Mouse (Mus musculus) ES-Bruce4 (cell line): Measurements from ENCODE around the gene Igsf8. TPM values are rescaled to one million over a fixed set of nuclear protein-coding genes. Genes with fewer than 3 reads are reported as not detected.

Source experiments
- H3K27ac ChIP-seq: 2 replicates; pipeline ENCODE4 v1.5.1; 2012; ENCODE audit warnings: low read length, inconsistent platforms; ENCODE audit not compliant: insufficient read depth
- H3K27me3 ChIP-seq: 2 replicates; pipeline ENCODE4 v1.6.1; 2012; ENCODE audit warnings: mild to moderate bottlenecking, low read length, inconsistent platforms; ENCODE audit not compliant: control insufficient read depth, poor library complexity, insufficient read depth, severe bottlenecking
- H3K36me3 ChIP-seq: 2 replicates; pipeline ENCODE4 v1.6.1; 2012; ENCODE audit warnings: inconsistent platforms, mild to moderate bottlenecking, low read length, moderate library complexity; ENCODE audit not compliant: control insufficient read depth, poor library complexity, insufficient read depth, severe bottlenecking
- H3K4me1 ChIP-seq: one replicate; pipeline ENCODE4 v1.8.1; 2011; ENCODE audit warnings: low read length; ENCODE audit not compliant: control insufficient read depth, insufficient read depth
- H3K4me3 ChIP-seq: 2 replicates; pipeline ENCODE4 v1.5.1; 2011; ENCODE audit warnings: low read depth, mild to moderate bottlenecking, low read length
- H3K9ac ChIP-seq: 2 replicates; pipeline ENCODE4 v1.6.1; 2012; ENCODE audit warnings: low read depth, mild to moderate bottlenecking, inconsistent platforms; ENCODE audit not compliant: poor library complexity, severe bottlenecking
- H3K9me3 ChIP-seq: replicated peaks from 2 replicates; pipeline ENCODE4 v1.6.1; 2012; ENCODE audit warnings: mild to moderate bottlenecking, low read length, inconsistent platforms; ENCODE audit not compliant: control insufficient read depth, poor library complexity, insufficient read depth, severe bottlenecking
- CTCF ChIP-seq: IDR thresholded peaks from one replicate; pipeline ENCODE4 v1.8.1; 2011; ENCODE audit warnings: low read depth, low read length
- EP300 ChIP-seq: IDR thresholded peaks from 2 replicates; pipeline ENCODE4 v1.6.1; 2011; ENCODE audit warnings: low read depth, low read length; ENCODE audit not compliant: insufficient read depth
- POLR2A ChIP-seq: IDR thresholded peaks from one replicate; pipeline ENCODE4 v1.8.1; 2011; ENCODE audit warnings: low read length; ENCODE audit not compliant: insufficient read depth
- polyA plus RNA-seq: library from polyadenylated mRNA; stranded (reverse); fragments of >200 nt; gene quantifications from 2 replicates; pipeline ENCODE4 v1.2.4, GENCODE M21; 2011; ENCODE audit warnings: low read depth; ENCODE audit not compliant: missing spikeins, insufficient read depth, insufficient read length

Gene Igsf8
- polyA plus RNA-seq, 1 experiment: 35.4 TPM

DNA sequence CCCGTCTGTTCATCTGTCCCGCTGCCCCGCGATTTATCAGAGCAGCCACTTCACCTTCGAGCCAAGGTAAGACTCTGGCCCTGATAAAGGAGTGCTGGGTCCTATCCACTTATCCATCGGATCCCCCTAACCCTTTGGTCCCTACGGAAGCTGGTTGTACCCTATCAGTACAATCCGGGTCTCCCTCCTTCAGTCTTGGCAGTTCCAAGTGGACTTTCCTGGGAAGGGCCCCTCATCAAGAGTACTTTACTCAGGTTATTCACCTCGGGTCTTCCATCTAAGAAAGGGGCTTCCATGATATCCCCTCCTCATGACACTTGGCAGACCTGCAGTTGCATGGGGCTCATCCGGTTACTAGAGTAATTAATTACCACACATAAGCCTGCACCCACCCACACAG lies 79.9 kb downstream of the Igsf8 start:
- Histone ChIP-seq H3K9me3 (no peaks in the 10 kb centered on the region), H3K9ac (peak overlapping the region; percentile 44; the same call in 1 of the 2 replicates), H3K4me3 (peak overlapping the region; percentile 66), H3K27ac (no peak overlapping the region), H3K4me1 (no peaks in the 10 kb centered on the region), H3K36me3 (no peaks in the 10 kb centered on the region), H3K27me3 (peaks cover 5% of the 10 kb centered on the region)
- TF ChIP-seq CTCF (no peak), EP300 (no peak), POLR2A (no peak)

DNA sequence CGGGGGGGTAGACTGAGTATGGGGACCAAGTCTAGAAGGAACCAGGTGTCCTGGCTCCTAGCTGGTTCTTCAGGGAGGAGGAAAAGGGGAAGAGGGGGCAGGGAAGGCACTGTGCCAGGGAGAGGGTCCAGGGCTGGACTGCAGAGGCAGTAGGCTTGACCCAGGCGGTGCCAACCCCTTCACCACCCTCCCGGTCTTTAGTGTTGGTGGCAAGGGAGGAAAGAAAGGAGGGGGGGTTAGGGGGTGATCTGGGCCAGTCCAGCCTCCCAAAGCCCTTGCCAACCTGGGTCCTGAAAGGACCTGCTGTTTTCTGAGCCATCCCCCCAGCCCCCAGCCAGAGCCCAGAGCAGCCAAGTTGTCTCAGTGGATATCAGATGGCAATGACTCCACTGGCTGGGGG lies 81.3 kb downstream of the Igsf8 start:
- Histone ChIP-seq H3K9me3 (no peaks in the 10 kb centered on the region), H3K4me1 (no peaks in the 10 kb centered on the region), H3K27ac (no peak overlapping the region), H3K9ac (no peak overlapping the region), H3K36me3 (no peaks in the 10 kb centered on the region), H3K4me3 (no peak overlapping the region), H3K27me3 (peaks cover 5% of the 10 kb centered on the region)
- TF ChIP-seq CTCF (no peak), EP300 (no peak), POLR2A (no peak)

- H3K9ac ChIP-seq: no peak overlapping the region
- TF ChIP-seq POLR2A (no peak), EP300 (no peak), CTCF (no peak)
- H3K27me3 ChIP-seq: peaks cover 3% of the 10 kb centered on the region
- H3K4me1 ChIP-seq: no peaks in the 10 kb centered on the region
- no peak overlapping the region for H3K27ac ChIP-seq
- no peak overlapping the region for H3K4me3 ChIP-seq
- H3K36me3 ChIP-seq: no peaks in the 10 kb centered on the region
- H3K9me3 ChIP-seq: no peaks in the 10 kb centered on the region
Measured at GRCm38 (mm10) chr1:172343914-172344313, 82.5 kb downstream of the Igsf8 start.

DNA sequence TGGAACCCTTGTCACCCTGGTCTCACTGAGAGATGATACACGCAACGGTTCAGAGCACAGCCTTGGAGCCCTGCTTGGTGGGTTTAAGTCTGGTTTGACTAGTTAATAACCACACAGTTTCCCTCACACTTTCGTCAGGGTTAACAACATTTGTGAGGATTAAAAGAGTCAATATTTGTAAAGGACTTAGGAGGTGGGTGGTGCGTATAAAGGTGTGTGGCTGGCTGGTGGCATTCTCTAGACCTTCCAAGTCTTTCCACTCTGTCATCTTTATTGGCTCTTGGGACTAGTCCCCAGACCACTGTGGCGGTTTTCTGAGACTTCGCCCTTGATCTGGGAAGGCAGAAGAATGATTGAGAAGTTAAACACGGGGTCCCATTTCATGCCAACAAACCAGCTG lies 83.4 kb downstream of the Igsf8 start:
- Histone ChIP-seq H3K4me1 (no peaks in the 10 kb centered on the region), H3K9ac (no peak overlapping the region), H3K36me3 (no peaks in the 10 kb centered on the region), H3K27ac (no peak overlapping the region), H3K4me3 (no peak overlapping the region), H3K27me3 (no peaks in the 10 kb centered on the region; the same call in 1 of the 2 replicates), H3K9me3 (no peaks in the 10 kb centered on the region)
- no peak for TF ChIP-seq EP300
- no peak for TF ChIP-seq CTCF
- TF ChIP-seq POLR2A: no peak

GRCm38 (mm10) chr1:172346707-172347106 lies 85.3 kb downstream of the Igsf8 start:
- no peak overlapping the region for H3K9ac ChIP-seq
- no peak overlapping the region for H3K4me3 ChIP-seq
- TF ChIP-seq EP300 (no peak), CTCF (no peak), POLR2A (no peak)
- H3K36me3 ChIP-seq: no peaks in the 10 kb centered on the region
- H3K27me3 ChIP-seq: no peaks in the 10 kb centered on the region; the same call in 1 of the 2 replicates
- H3K27ac ChIP-seq: no peak overlapping the region
- H3K4me1 ChIP-seq: peaks cover 5% of the 10 kb centered on the region
- H3K9me3 ChIP-seq: no peaks in the 10 kb centered on the region

GRCm38 (mm10) chr1:172347382-172347781 lies 85.9 kb downstream of the Igsf8 start:
- TF ChIP-seq EP300 (no peak), POLR2A (no peak), CTCF (no peak)
- H3K9me3 ChIP-seq: no peaks in the 10 kb centered on the region
- H3K4me3 ChIP-seq: no peak overlapping the region
- no peak overlapping the region for H3K27ac ChIP-seq
- no peaks in the 10 kb centered on the region for H3K36me3 ChIP-seq
- H3K27me3 ChIP-seq: no peaks in the 10 kb centered on the region
- no peak overlapping the region for H3K9ac ChIP-seq
- H3K4me1 ChIP-seq: peaks cover 5% of the 10 kb centered on the region

- no peaks in the 10 kb centered on the region for H3K27me3 ChIP-seq
- H3K4me1 ChIP-seq: peaks cover 5% of the 10 kb centered on the region
- H3K36me3 ChIP-seq: no peaks in the 10 kb centered on the region
- no peak overlapping the region for H3K9ac ChIP-seq
- TF ChIP-seq POLR2A: no peak
- no peak for TF ChIP-seq CTCF
- no peak for TF ChIP-seq EP300
- no peak overlapping the region for H3K4me3 ChIP-seq
- H3K27ac ChIP-seq: no peak overlapping the region
- no peaks in the 10 kb centered on the region for H3K9me3 ChIP-seq
Measured at GRCm38 (mm10) chr1:172349504-172349903, 88.1 kb downstream of the Igsf8 start.
